Mouse (Mus musculus) embryonic facial prominence, embryonic 11.5 days (tissue): ENCODE measurements at regions not wholly inside any gene's neighbourhood (a gene's known extent, or its start where the extent isn't known, plus 50 kb on each side); places are given as distances from the start of the nearest gene placed in this dataset.
"Not testable (repeated sequence)": the region's sequence is repeated elsewhere in the genome, so short reads cannot be mapped to it uniquely, and the experiment has no call there.

Experiments
- ATAC-seq: fragments of 200-750 bp; cut with Nextera tagmentation; replicated peaks from 2 replicates; pipeline ENCODE4 v1.8.0; 2017; ENCODE audit warnings: low read depth; ENCODE audit not compliant: insufficient number of reproducible peaks, low FRiP score, low TSS enrichment
- DNase-seq: peaks from one replicate; pipeline ENCODE4 v3.0.0-alpha.2; 2015; ENCODE audit warnings: low spot score
- H3K27ac ChIP-seq: fragments of 300-500 bp; sonication (generic); replicated peaks from 2 replicates; pipeline ENCODE4 v1.5.1; 2014; ENCODE audit warnings: mild to moderate bottlenecking, low read depth, low read length, control low read depth
- H3K27me3 ChIP-seq: fragments of 300-500 bp; sonication (generic); 2 replicates; pipeline ENCODE4 v1.6.1; 2014; ENCODE audit warnings: mild to moderate bottlenecking, low read length, moderate library complexity, mixed read lengths; ENCODE audit not compliant: control insufficient read depth, insufficient read depth
- H3K36me3 ChIP-seq: fragments of 300-500 bp; sonication (generic); replicated peaks from 2 replicates; pipeline ENCODE4 v1.6.1; 2014; ENCODE audit warnings: low read depth, mild to moderate bottlenecking, low read length, moderate library complexity, mixed read lengths; ENCODE audit not compliant: control insufficient read depth, insufficient read depth
- H3K4me1 ChIP-seq: fragments of 300-500 bp; sonication (generic); 2 replicates; pipeline ENCODE4 v1.6.1; 2014; ENCODE audit warnings: low read length, mixed read lengths; ENCODE audit not compliant: control insufficient read depth, insufficient read depth
- H3K4me2 ChIP-seq: fragments of 300-500 bp; sonication (generic); 2 replicates; pipeline ENCODE4 v1.6.1; 2014; ENCODE audit warnings: low read depth, mild to moderate bottlenecking, control low read depth, low read length, moderate library complexity
- H3K4me3 ChIP-seq: fragments of 300-500 bp; sonication (generic); 2 replicates; pipeline ENCODE4 v1.5.1; 2014; ENCODE audit warnings: low read depth, low read length, control low read depth
- H3K9ac ChIP-seq: fragments of 300-500 bp; sonication (generic); replicated peaks from 2 replicates; pipeline ENCODE4 v1.6.1; 2014; ENCODE audit warnings: mild to moderate bottlenecking, control low read depth, low read length
- H3K9me3 ChIP-seq: fragments of 300-500 bp; sonication (generic); replicated peaks from 2 replicates; pipeline ENCODE4 v1.6.1; 2016; ENCODE audit warnings: mild to moderate bottlenecking, low read length, inconsistent platforms, mixed read lengths; ENCODE audit not compliant: control insufficient read depth
- WGBS: fragments of 180-500 bp; shearing (Covaris S2); extraction: QIAGEN DNeasy Blood & Tissue Kit; methylation state at CpG from one replicate; pipeline ENCODE4 v1.1.7; 2014; 5-methylcytosine and 5-hydroxymethylcytosine counted together

DNA sequence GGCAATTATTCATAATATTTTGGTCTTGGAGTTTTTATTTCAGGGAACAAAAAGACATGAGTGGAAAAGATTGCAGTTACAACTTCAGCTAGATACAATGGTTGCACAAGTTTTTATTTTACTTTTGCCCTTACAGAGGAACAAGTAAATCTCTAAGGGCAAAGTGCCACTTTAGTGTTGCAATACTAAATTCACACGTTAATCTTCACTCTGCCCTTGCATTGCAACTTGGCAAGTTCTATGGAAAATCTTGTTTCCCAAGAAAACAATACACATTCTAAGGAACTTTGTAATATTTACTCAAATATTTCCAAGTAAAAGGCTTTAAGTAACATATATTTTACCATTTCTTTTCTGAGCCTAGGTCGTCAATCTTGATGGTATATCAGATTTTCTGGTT is 85.9 kb downstream of the Chil6 start:
- H3K36me3 ChIP-seq = no peaks in the 10 kb centered on the region
- DNase-seq (no peak), ATAC-seq (no peak)
- no peaks in the 10 kb centered on the region for H3K4me1 ChIP-seq
- no peak overlapping the region for H3K4me2 ChIP-seq
- no peak overlapping the region for H3K9ac ChIP-seq
- no peak overlapping the region for H3K27ac ChIP-seq
- no peaks in the 10 kb centered on the region for H3K9me3 ChIP-seq
- H3K27me3 ChIP-seq = no peaks in the 10 kb centered on the region
- WGBS = 69% methylated on average over 2 of the region's 2 CpGs
- H3K4me3 ChIP-seq = no peak overlapping the region

GRCm38 (mm10) chr3:106316974-106317373 is 89.0 kb downstream of the Chil6 start:
- 76% methylated on average over 1 of the region's 1 CpGs for WGBS
- H3K4me2 ChIP-seq = no peak overlapping the region

GRCm38 (mm10) chr3:106292938-106293337 is 73.6 kb upstream of the Chil4 start:
- no peak overlapping the region for H3K27ac ChIP-seq
- no peaks in the 10 kb centered on the region for H3K27me3 ChIP-seq
- DNase-seq (no peak), ATAC-seq (no peak)
- no peaks in the 10 kb centered on the region for H3K9me3 ChIP-seq
- WGBS = 72% methylated on average over 2 of the region's 2 CpGs
- H3K4me3 ChIP-seq = no peak overlapping the region
- H3K36me3 ChIP-seq = no peaks in the 10 kb centered on the region
- no peak overlapping the region for H3K9ac ChIP-seq
- H3K4me2 ChIP-seq = no peak overlapping the region
- no peaks in the 10 kb centered on the region for H3K4me1 ChIP-seq

More at GRCm38 (mm10) chr3:106316974-106317373, 89.0 kb downstream of the Chil6 start:
- Histone ChIP-seq H3K36me3 (no peaks in the 10 kb centered on the region), H3K27ac (no peak overlapping the region), H3K9me3 (no peaks in the 10 kb centered on the region), H3K27me3 (no peaks in the 10 kb centered on the region), H3K4me1 (no peaks in the 10 kb centered on the region), H3K4me3 (no peak overlapping the region), H3K9ac (no peak overlapping the region)
- DNase-seq (no peak), ATAC-seq (no peak)

DNA sequence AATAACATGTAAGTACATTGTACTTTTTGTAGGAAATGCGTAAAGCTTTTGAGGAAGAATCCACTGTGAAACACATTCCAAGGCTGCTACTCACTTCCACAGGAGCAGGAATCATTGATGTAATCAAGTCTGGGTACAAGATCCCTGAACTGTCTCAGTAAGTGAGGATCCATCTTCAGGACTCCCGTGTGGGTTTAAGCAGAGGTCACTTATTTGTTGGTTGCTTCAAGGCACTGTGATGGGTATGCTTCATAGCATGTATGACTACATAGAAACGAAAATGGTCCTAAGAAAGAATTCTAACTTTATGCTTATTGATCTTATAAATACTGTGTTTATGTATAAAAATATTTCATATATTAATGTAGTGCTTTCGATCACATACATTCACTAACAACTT is 72.6 kb upstream of the Chil4 start:
- no peak for ATAC-seq
- H3K4me2 ChIP-seq = no peak overlapping the region
- no peak overlapping the region for H3K27ac ChIP-seq
- no peak for DNase-seq
- H3K4me3 ChIP-seq = no peak overlapping the region
- no peaks in the 10 kb centered on the region for H3K4me1 ChIP-seq
- H3K36me3 ChIP-seq = no peaks in the 10 kb centered on the region
- WGBS = 79% methylated on average over 4 of the region's 4 CpGs
- H3K9me3 ChIP-seq = no peaks in the 10 kb centered on the region
- no peak overlapping the region for H3K9ac ChIP-seq
- H3K27me3 ChIP-seq = no peaks in the 10 kb centered on the region

GRCm38 (mm10) chr3:106278571-106278970 is 59.3 kb upstream of the Chil4 start:
- H3K36me3 ChIP-seq, H3K27me3 ChIP-seq, H3K27ac ChIP-seq, DNase-seq, H3K4me2 ChIP-seq, H3K4me1 ChIP-seq, H3K4me3 ChIP-seq, H3K9ac ChIP-seq, ATAC-seq, H3K9me3 ChIP-seq: not testable (repeated sequence)
- WGBS = 76% methylated on average over 2 of the region's 2 CpGs

- not testable (repeated sequence) for H3K4me1 ChIP-seq, H3K27ac ChIP-seq, H3K4me3 ChIP-seq, H3K4me2 ChIP-seq, H3K9ac ChIP-seq, H3K27me3 ChIP-seq, H3K36me3 ChIP-seq, DNase-seq, H3K9me3 ChIP-seq
- WGBS = 87% methylated on average over 1 of the region's 1 CpGs
- ATAC-seq = 0 out of 2 replicates have a peak, but pooled peaks have one; percentile 59
These were observed 56.4 kb upstream of the Chil4 start for GRCm38 (mm10) chr3:106275677-106276076.
